Mouse (Mus musculus) stomach, embryonic 16.5 days (tissue): ENCODE data around the gene Rnf213. TPM values are rescaled to one million over a fixed set of nuclear protein-coding genes. Genes with fewer than 3 reads are reported as not detected.
A peak's percentile ranks its signal among the peaks of the same experiment; 100 is the strongest.

Source experiments
- ATAC-seq: fragments of 200-750 bp; cut with Nextera tagmentation; 2 replicates; pipeline ENCODE4 v1.8.0; 2017; ENCODE audit warnings: moderate number of reproducible peaks, moderate TSS enrichment; ENCODE audit not compliant: insufficient read depth, low FRiP score
- H3K27ac ChIP-seq: fragments of 300-500 bp; sonication (generic); 2 replicates; pipeline ENCODE4 v1.5.1; 2014; ENCODE audit warnings: low read length
- H3K27me3 ChIP-seq: fragments of 300-500 bp; sonication (generic); 2 replicates; pipeline ENCODE4 v1.6.1; 2014; ENCODE audit warnings: low read length, control low read depth, mixed read lengths; ENCODE audit not compliant: control insufficient read depth, insufficient read depth
- H3K36me3 ChIP-seq: fragments of 300-500 bp; sonication (generic); 2 replicates; pipeline ENCODE4 v1.6.1; 2014; ENCODE audit warnings: low read length; ENCODE audit not compliant: control insufficient read depth, insufficient read depth
- H3K4me1 ChIP-seq: fragments of 300-500 bp; sonication (generic); 2 replicates; pipeline ENCODE4 v1.6.1; 2014; ENCODE audit warnings: low read length, control low read depth, mixed read lengths; ENCODE audit not compliant: control insufficient read depth, insufficient read depth
- H3K4me2 ChIP-seq: fragments of 300-500 bp; sonication (generic); 2 replicates; pipeline ENCODE4 v1.6.1; 2014; ENCODE audit warnings: low read depth, low read length, mixed read lengths
- H3K4me3 ChIP-seq: fragments of 300-500 bp; sonication (generic); replicated peaks from 2 replicates; pipeline ENCODE4 v1.5.1; 2014; ENCODE audit warnings: mild to moderate bottlenecking, low read length
- H3K9ac ChIP-seq: fragments of 300-500 bp; sonication (generic); 2 replicates; pipeline ENCODE4 v1.6.1; 2014; ENCODE audit warnings: low read length
- H3K9me3 ChIP-seq: fragments of 300-500 bp; sonication (generic); replicated peaks from 2 replicates; pipeline ENCODE4 v1.6.1; 2016; ENCODE audit warnings: low read length, control low read depth; ENCODE audit not compliant: control insufficient read depth
- WGBS: fragments of 180-500 bp; shearing (Covaris S2); extraction: QIAGEN DNeasy Blood & Tissue Kit; methylation state at CpG from one replicate; pipeline ENCODE4 v1.1.7; 2014; 5-methylcytosine and 5-hydroxymethylcytosine counted together
- polyA plus RNA-seq: library from polyadenylated mRNA; unstranded; fragments of >200 nt; fragmentation: Nextera tagmentation; extraction: Ambion mirVana; gene quantifications from 2 replicates; pipeline ENCODE4 v1.2.1, GENCODE M21; 2015

Gene Rnf213
- polyA plus RNA-seq, 1 experiment from 2014 or later: 7.3 TPM

DNA sequence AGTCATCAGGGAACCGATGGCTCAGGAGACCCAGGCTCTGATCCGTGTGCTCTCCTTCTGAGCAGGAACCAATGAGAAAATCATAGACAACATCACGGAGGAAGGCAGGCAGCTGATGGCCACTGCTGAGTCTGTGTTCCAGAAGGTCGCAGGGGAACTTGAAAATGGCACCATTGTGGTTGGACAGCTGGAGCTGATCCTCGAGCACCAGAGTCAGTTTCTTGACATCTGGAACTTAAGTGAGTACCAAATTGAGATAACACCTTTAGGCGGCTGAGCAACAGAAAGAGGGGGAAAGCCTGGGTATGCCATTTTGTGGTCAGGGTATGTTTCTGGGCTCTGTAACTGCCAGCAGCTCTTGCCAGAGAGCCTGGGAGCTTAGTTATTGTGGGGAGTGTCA, 34.5 kb downstream of the Rnf213 start:
- WGBS: 77% methylated on average over 6 of the region's 6 CpGs
- Histone ChIP-seq H3K27ac (no peak overlapping the region), H3K4me1 (peaks cover 12% of the 10 kb centered on the region; the same call in 1 of the 2 replicates), H3K4me3 (no peak overlapping the region), H3K36me3 (no peaks in the 10 kb centered on the region), H3K9me3 (no peaks in the 10 kb centered on the region), H3K9ac (no peak overlapping the region), H3K4me2 (no peak overlapping the region), H3K27me3 (no peaks in the 10 kb centered on the region)
- ATAC-seq: no peak

DNA sequence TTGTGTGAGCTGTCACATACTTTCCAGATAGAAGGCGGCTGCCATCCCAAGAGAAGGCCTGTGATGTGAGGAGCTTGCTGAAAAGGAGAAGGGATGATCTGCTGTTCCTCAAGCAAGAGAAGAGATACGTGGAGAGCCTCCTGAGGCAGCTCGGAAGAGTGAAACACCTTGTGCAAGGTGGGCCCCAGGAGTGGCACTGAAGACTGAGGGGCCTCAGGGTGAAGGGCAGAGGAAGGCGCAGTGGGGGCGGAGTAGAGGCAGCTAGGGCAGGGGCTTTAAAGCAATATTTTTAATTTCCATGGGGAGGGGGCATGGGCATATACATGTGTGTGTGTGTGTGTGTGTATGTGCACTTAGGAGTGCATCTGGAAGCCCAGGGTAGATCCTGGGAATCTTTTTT, 35.1 kb downstream of the Rnf213 start:
- peak overlapping the region; percentile 41; the same call in 1 of the 2 replicates for H3K4me2 ChIP-seq
- no peaks in the 10 kb centered on the region for H3K9me3 ChIP-seq
- H3K27me3 ChIP-seq: no peaks in the 10 kb centered on the region
- peaks cover 12% of the 10 kb centered on the region; the same call in 1 of the 2 replicates for H3K4me1 ChIP-seq
- no peak overlapping the region for H3K4me3 ChIP-seq
- H3K9ac ChIP-seq: no peak overlapping the region
- no peak for ATAC-seq
- H3K36me3 ChIP-seq: no peaks in the 10 kb centered on the region
- 86% methylated on average over 5 of the region's 5 CpGs for WGBS
- H3K27ac ChIP-seq: peak overlapping the region; percentile 58

DNA sequence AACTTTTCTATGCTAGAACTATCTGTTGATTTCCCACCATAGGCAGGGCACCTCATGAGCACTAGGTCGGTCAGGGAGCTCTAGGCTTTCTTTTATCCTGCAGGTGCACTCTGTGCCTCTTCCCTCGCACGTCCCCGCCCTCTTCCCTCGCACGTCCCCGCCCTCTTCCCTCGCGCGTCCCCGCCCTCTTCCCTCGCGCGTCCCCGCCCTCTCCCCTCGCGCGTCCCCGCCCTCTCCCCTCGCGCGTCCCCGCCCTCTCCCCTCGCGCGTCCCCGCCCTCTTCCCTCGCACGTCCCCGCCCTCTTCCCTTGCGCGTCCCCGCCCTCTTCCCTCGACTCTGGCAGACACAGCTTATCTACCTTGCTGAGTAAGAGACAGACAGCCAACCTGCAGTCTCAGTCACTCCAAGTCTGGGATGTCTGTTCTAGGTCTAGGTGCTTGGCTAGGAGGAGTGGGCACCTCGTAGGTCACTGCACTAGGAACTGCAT, 35.8 kb downstream of the Rnf213 start:
- peak overlapping the region; percentile 69 for H3K27ac ChIP-seq
- ATAC-seq: peak; percentile 89
- under 1% methylated on average over 30 of the region's 35 CpGs for WGBS
- peak overlapping the region; percentile 41 for H3K4me2 ChIP-seq
- H3K4me1 ChIP-seq: peaks cover 12% of the 10 kb centered on the region; the same call in 1 of the 2 replicates
- H3K9ac ChIP-seq: peak overlapping the region; percentile 29; the same call in 1 of the 2 replicates
- peak overlapping the region; percentile 15 for H3K4me3 ChIP-seq
- peaks cover 5% of the 10 kb centered on the region for H3K36me3 ChIP-seq
- no peaks in the 10 kb centered on the region for H3K27me3 ChIP-seq
- H3K9me3 ChIP-seq: no peaks in the 10 kb centered on the region

DNA sequence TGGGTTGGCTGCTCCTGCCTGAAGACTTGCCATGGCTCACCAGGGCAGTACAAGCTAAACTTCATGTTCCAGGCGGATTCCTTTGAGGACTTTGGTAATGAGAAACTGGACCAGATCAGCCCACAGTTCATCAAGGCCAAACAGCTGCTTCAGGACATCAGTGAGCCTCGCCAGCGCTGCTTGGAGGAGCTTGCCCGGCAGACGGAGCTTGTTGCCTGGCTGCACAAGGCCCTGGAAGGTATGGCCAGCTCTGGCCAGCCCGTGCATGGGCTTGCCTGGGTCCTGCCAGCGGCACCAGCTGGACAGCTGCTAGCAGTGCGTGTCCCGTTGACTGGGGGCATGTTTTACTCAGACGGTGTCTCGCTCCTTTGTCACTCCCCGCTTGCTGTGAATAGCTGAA, 38.6 kb downstream of the Rnf213 start:
- Histone ChIP-seq H3K36me3 (peaks cover 7% of the 10 kb centered on the region), H3K9ac (no peak overlapping the region), H3K27me3 (no peaks in the 10 kb centered on the region), H3K4me2 (no peak overlapping the region), H3K27ac (no peak overlapping the region), H3K4me1 (peaks cover 12% of the 10 kb centered on the region; the same call in 1 of the 2 replicates), H3K9me3 (no peaks in the 10 kb centered on the region), H3K4me3 (no peak overlapping the region)
- WGBS: 86% methylated on average over 12 of the region's 12 CpGs
- no peak for ATAC-seq

DNA sequence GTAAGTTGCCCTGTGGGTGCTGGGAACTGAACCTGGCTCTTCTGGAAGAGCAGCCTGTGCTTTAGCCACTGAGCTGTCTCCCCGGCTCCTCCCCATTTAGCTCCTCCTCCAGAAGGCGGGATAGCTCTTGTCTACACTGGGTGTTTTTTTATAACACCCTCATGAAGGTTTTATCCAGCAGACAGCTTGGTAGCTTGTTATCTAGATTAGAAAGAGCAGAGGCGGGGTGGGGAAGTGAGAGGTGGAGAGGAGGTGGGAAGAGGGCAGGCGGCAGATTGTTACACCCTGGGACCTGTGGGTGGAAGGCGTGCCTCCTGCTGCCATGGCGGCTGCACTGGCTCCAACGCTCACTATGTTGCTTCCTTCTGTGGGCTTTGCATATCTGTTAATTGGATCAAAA, 39.8 kb downstream of the Rnf213 start:
- peaks cover 12% of the 10 kb centered on the region; the same call in 1 of the 2 replicates for H3K4me1 ChIP-seq
- H3K27ac ChIP-seq: no peak overlapping the region
- no peak overlapping the region for H3K4me3 ChIP-seq
- H3K9me3 ChIP-seq: no peaks in the 10 kb centered on the region
- WGBS: 68% methylated on average over 7 of the region's 7 CpGs
- no peak for ATAC-seq
- no peaks in the 10 kb centered on the region for H3K27me3 ChIP-seq
- H3K4me2 ChIP-seq: no peak overlapping the region
- peaks cover 7% of the 10 kb centered on the region for H3K36me3 ChIP-seq
- no peak overlapping the region for H3K9ac ChIP-seq

DNA sequence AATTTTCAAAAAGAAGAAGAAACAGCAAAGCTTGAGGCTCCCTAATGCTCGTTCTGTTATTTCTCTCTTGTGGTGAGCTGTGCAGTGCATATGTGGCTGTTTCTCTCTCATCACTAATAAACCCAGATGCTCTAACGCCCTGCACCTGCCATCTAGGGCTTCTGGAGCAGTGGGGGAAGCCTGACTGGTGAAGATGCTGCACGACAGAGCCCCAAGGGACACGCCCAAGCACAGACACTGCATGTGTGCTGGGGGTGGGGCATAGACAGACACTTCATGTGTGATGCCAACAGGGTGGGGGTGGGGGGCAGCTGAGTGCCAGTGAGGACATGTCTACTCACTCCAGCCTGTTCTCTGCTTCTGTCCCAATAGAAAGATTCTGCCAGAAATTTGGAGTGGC, 41.4 kb downstream of the Rnf213 start:
- Histone ChIP-seq H3K4me1 (no peaks in the 10 kb centered on the region), H3K27ac (no peak overlapping the region), H3K36me3 (peaks cover 7% of the 10 kb centered on the region), H3K27me3 (no peaks in the 10 kb centered on the region), H3K4me2 (no peak overlapping the region), H3K4me3 (no peak overlapping the region), H3K9me3 (no peaks in the 10 kb centered on the region), H3K9ac (no peak overlapping the region)
- ATAC-seq: no peak
- WGBS: 78% methylated on average over 4 of the region's 4 CpGs

DNA sequence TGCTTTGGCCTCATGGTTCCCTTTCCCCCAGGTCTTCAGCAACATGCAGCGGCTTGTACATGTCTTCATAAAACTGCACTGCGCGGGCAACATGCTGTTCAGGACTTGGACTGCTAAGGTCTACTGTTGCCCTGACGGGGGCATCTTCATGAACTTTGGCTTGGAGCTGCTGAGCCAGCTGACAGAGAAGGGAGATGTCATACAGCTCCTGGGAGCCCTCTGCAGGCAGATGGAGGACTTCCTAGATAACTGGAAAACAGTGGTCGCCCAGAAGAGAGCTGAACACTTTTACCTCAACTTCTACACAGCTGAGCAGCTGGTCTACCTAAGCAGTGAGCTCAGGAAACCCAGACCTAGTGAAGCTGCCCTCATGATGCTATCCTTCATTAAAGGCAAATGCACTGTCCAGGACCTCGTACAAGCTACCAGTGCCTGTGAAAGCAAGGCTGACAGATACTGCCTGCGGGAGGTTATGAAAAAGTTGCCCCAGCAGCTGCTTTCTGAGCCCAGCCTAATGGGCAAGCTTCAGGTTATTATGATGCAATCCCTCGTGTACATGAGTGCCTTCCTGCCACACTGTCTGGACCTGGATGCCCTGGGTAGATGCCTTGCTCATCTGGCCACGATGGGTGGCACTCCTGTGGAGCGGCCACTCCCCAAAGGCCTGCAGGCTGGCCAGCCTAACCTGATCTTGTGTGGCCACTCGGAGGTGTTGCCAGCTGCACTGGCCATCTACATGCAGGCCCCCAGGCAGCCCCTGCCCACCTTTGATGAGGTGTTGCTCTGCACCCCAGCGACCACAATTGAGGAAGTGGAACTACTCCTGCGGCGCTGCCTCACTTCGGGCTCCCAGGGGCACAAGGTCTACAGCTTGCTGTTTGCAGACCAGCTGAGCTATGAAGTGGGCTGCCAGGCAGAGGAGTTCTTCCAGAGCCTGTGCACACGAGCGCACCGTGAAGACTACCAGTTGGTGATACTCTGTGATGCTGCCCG, 43.3 kb downstream of the Rnf213 start:
- no peak for ATAC-seq
- 81% methylated on average over 19 of the region's 19 CpGs for WGBS

DNA sequence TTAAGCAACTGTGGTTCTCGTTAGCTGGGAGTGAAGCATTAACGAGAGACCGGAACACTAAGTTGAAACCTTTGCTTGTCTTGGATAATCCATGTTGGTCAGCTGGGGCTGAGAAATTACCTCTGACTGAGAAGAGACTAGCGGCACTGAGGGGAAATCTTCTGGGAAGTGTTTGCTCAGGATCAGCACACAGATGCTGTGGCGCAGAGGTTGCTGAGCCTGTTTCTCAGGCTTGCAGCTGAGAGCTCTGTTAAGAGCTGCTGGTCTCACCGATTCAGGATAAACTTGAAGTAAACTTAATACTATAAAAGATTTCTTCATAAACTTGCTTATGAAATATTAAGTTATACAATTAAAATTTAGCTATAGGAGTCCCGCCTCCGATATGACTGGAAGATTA, 45.9 kb downstream of the Rnf213 start:
- peaks cover 13% of the 10 kb centered on the region for H3K36me3 ChIP-seq
- H3K9me3 ChIP-seq: no peaks in the 10 kb centered on the region
- no peaks in the 10 kb centered on the region for H3K4me1 ChIP-seq
- H3K4me3 ChIP-seq: no peak overlapping the region
- H3K27ac ChIP-seq: peak overlapping the region; percentile 9
- H3K4me2 ChIP-seq: no peak overlapping the region
- 65% methylated on average over 8 of the region's 8 CpGs for WGBS
- H3K9ac ChIP-seq: no peak overlapping the region
- no peaks in the 10 kb centered on the region for H3K27me3 ChIP-seq
- ATAC-seq: no peak; the same call in 1 of the 2 replicates

More for the DNA sequence above, 43.3 kb downstream of the Rnf213 start:
- no peaks in the 10 kb centered on the region for H3K9me3 ChIP-seq
- no peaks in the 10 kb centered on the region for H3K27me3 ChIP-seq
- peaks cover 12% of the 10 kb centered on the region for H3K36me3 ChIP-seq
- H3K27ac ChIP-seq: no peak overlapping the region
- no peaks in the 10 kb centered on the region for H3K4me1 ChIP-seq
- no peak overlapping the region for H3K9ac ChIP-seq
- no peak overlapping the region for H3K4me2 ChIP-seq
- H3K4me3 ChIP-seq: no peak overlapping the region

DNA sequence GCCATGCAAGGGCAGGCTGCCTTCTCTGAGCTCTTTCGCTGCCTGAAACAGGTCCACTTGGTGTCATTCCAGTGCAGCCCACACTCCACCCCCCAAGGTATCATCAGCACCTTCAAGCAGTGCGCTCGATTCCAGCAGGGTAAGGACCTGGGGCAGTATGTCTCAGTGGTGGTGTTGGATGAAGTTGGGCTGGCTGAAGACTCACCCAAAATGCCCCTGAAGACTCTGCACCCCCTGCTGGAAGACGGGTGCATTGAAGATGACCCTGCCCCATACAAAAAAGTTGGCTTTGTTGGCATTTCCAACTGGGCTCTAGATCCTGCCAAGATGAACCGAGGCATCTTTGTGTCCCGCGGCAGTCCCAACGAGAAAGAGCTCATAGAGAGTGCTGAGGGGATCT, 49.3 kb downstream of the Rnf213 start:
- H3K4me3 ChIP-seq: no peak overlapping the region
- H3K9me3 ChIP-seq: no peaks in the 10 kb centered on the region
- H3K9ac ChIP-seq: no peak overlapping the region
- H3K4me1 ChIP-seq: no peaks in the 10 kb centered on the region
- H3K36me3 ChIP-seq: peaks cover 12% of the 10 kb centered on the region; the same call in 1 of the 2 replicates
- no peaks in the 10 kb centered on the region for H3K27me3 ChIP-seq
- no peak overlapping the region for H3K4me2 ChIP-seq
- WGBS: 92% methylated on average over 8 of the region's 8 CpGs
- H3K27ac ChIP-seq: no peak overlapping the region
- no peak for ATAC-seq
